ENCODE assay signal across 12 mouse cellular contexts in genomic region chr10:118050152-118050641, GRCm38 (mm10).
DNase-seq lines count a peak whose midpoint lies in the region; ATAC-seq and TF ChIP-seq lines count a peak whose summit lies in the region.
"Had no signal": no experiment of that assay in that cellular context is flagged by ENCODE, and none has a peak within 500 bp of the region (broad histone marks: within the 10 kb centered on the region; RNA-seq: fewer than 3 reads in every experiment).

No protein-coding gene starts in this region.

- WGBS in heart, embryonic 16.5 days, result 71% methylated on average over 5 of the region's 5 CpGs
- 88% methylated on average over 5 of the region's 5 CpGs for WGBS in forebrain, embryonic 15.5 days

- H3K79me2 ChIP-seq in MEL (ENCODE audit: control insufficient read depth, insufficient read depth, low read length, poor library complexity), result no peaks in the 10 kb centered on the region

- TF ChIP-seq RAD21 in MEL (IDR thresholded peaks at IDR 0.05; ENCODE audit: low read depth, low read length), result no peak; the same call in 1 of the 2 replicates

- no peaks in the 10 kb centered on the region for H3K27me3 ChIP-seq in heart, embryonic 16.5 days (ENCODE audit: control insufficient read depth, insufficient read depth, low read length)
- no peaks in the 10 kb centered on the region for H3K27me3 ChIP-seq in MEL (ENCODE audit: control insufficient read depth in 1 of 2, insufficient read depth in 2 of 2, low read length in 2 of 2)
- no peaks in the 10 kb centered on the region for H3K27me3 ChIP-seq in forebrain, embryonic 15.5 days
- H3K27me3 ChIP-seq: heart, embryonic 15.5 days; lung, embryonic 15.5 days had no signal

- no peak for TF ChIP-seq POLR2A in MEL (IDR thresholded peaks at IDR 0.05; ENCODE audit: control insufficient read depth in 1 of 2, insufficient read depth in 1 of 2, low read depth in 1 of 2, low read length in 2 of 2, poor library complexity in 1 of 2)

- no peaks in the 10 kb centered on the region for H3K4me1 ChIP-seq in heart, embryonic 16.5 days (ENCODE audit: control insufficient read depth, insufficient read depth, low read length)
- H3K4me1 ChIP-seq in MEL (ENCODE audit: control insufficient read depth in 1 of 2, insufficient read depth in 2 of 2, low read length in 2 of 2), result peaks cover 3 to 25% of the 10 kb centered on the region in 2 experiments; a peak in 2 of 4 replicates
- no peaks in the 10 kb centered on the region for H3K4me1 ChIP-seq in forebrain, embryonic 15.5 days

- TF ChIP-seq CTCF in MEL (IDR thresholded peaks at IDR 0.05 in 2 of 3, conservative IDR thresholded peaks at IDR 0.05 in 1 of 3; ENCODE audit: control insufficient read depth in 1 of 3, insufficient read depth in 1 of 3, low read depth in 2 of 3, low read length in 3 of 3, poor library complexity in 1 of 3, severe bottlenecking in 1 of 3), result no peak

- TF ChIP-seq EP300 in MEL (IDR thresholded peaks at IDR 0.05; ENCODE audit: low read depth in 1 of 2, low read length in 2 of 2), result peak; percentile 75 to 85

- no peak for DNase-seq in heart, postnatal 36 days
- peak; percentile 88 for DNase-seq in MEL (ENCODE audit: low read depth, low spot score)
- peak; percentile 54 for DNase-seq in naive thymus-derived CD4-positive, alpha-beta T cell, adult 2 months (ENCODE audit: low read depth)
- DNase-seq in thymus, postnatal 4 days, result no peak
- no peak for DNase-seq in right cerebral cortex, adult 18-20 months
- DNase-seq: cerebellum, adult 9-11 months had no signal

- intact Hi-C loops in heart, postnatal 36 days (cut with DNase I), result loop anchor here (5.0 kb wide), 1 partner anchor 258 kb away; the partner anchor contains the start of gene Nup107

- no peak overlapping the region for H3K4me3 ChIP-seq in heart, embryonic 16.5 days (ENCODE audit: low read length)
- peak overlapping the region; percentile 28 to 37; a peak in 3 of 4 replicates for H3K4me3 ChIP-seq in MEL (ENCODE audit: control insufficient read depth in 1 of 2, insufficient read depth in 1 of 2, low read depth in 2 of 2, low read length in 2 of 2)
- no peak overlapping the region for H3K4me3 ChIP-seq in forebrain, embryonic 15.5 days
- H3K4me3 ChIP-seq: heart, embryonic 15.5 days; lung, embryonic 15.5 days had no signal

- no peaks in the 10 kb centered on the region; the same call in 1 of the 2 replicates for H3K9me3 ChIP-seq in heart, embryonic 16.5 days (replicated peaks; ENCODE audit: control insufficient read depth, low read length)
- no peaks in the 10 kb centered on the region for H3K9me3 ChIP-seq in MEL (replicated peaks; ENCODE audit: insufficient read depth, low read length)
- no peaks in the 10 kb centered on the region; the same call in 1 of the 2 replicates for H3K9me3 ChIP-seq in forebrain, embryonic 15.5 days
- H3K9me3 ChIP-seq: heart, embryonic 15.5 days; lung, embryonic 15.5 days had no signal

- no peaks in the 10 kb centered on the region for H3K36me3 ChIP-seq in heart, embryonic 16.5 days (ENCODE audit: control insufficient read depth, insufficient read depth)
- H3K36me3 ChIP-seq in MEL (ENCODE audit: control insufficient read depth in 1 of 2, insufficient read depth in 2 of 2, low read length in 2 of 2), result peaks cover 0 to 17% of the 10 kb centered on the region in 2 experiments; a peak in 2 of 4 replicates
- no peaks in the 10 kb centered on the region for H3K36me3 ChIP-seq in forebrain, embryonic 15.5 days
- H3K36me3 ChIP-seq: G1E; heart, embryonic 15.5 days; lung, embryonic 15.5 days had no signal

- no peak overlapping the region for H3K27ac ChIP-seq in heart, embryonic 16.5 days (ENCODE audit: low read length)
- H3K27ac ChIP-seq in MEL (ENCODE audit: control insufficient read depth, low read depth, low read length), result peak overlapping the region; percentile 97
- H3K27ac ChIP-seq in forebrain, embryonic 15.5 days (replicated peaks), result no peak overlapping the region
- H3K27ac ChIP-seq: lung, embryonic 15.5 days had no signal

- no peak overlapping the region for H3K9ac ChIP-seq in heart, embryonic 16.5 days (ENCODE audit: low read length)
- peak overlapping the region; percentile 41 for H3K9ac ChIP-seq in MEL (ENCODE audit: control insufficient read depth, low read depth, low read length, poor library complexity, severe bottlenecking)
- H3K9ac ChIP-seq in forebrain, embryonic 15.5 days (replicated peaks), result no peak overlapping the region
- H3K9ac ChIP-seq: heart, embryonic 15.5 days; lung, embryonic 15.5 days had no signal

- H3K4me2 ChIP-seq in heart, embryonic 16.5 days (ENCODE audit: low read depth, low read length), result no peak overlapping the region
- H3K4me2 ChIP-seq in forebrain, embryonic 15.5 days (replicated peaks), result no peak overlapping the region
- H3K4me2 ChIP-seq: heart, embryonic 15.5 days; lung, embryonic 15.5 days had no signal

- 0 out of 2 replicates have a peak, but pooled peaks have one; percentile 12 for ATAC-seq in heart, embryonic 16.5 days (replicated peaks; ENCODE audit: extremely low read depth, insufficient read depth, low FRiP score)
- ATAC-seq in inflammation-experienced regulatory T-cells, adult 6 months, result peak; percentile 84
- no peak for ATAC-seq in forebrain, embryonic 15.5 days (replicated peaks)

TF ChIP-seq in MEL, 35 proteins besides CTCF, POLR2A, EP300 and RAD21:
- TF ChIP-seq JUND (IDR thresholded peaks at IDR 0.05; ENCODE audit: low read depth, low read length) (0 out of 2 replicates have a peak, but pooled peaks have one; percentile 30), ZC3H11A (IDR thresholded peaks at IDR 0.05; ENCODE audit: low read depth, low read length) (no peak), NRF1 (IDR thresholded peaks at IDR 0.05; ENCODE audit: insufficient read depth, low read depth, low read length, poor library complexity, severe bottlenecking) (no peak), POLR2AphosphoS5 (IDR thresholded peaks at IDR 0.05; ENCODE audit: borderline replicate concordance, low read depth, low read length) (no peak), GABPA (IDR thresholded peaks at IDR 0.05; ENCODE audit: low read depth, low read length) (no peak), SIN3A (IDR thresholded peaks at IDR 0.05; ENCODE audit: low read length) (peak; percentile 41; the same call in 1 of the 2 replicates), MAX (IDR thresholded peaks at IDR 0.05; ENCODE audit: low read length) (no peak), TAL1 (IDR thresholded peaks at IDR 0.05; ENCODE audit: low read length) (peak; percentile 60), KAT2A (conservative IDR thresholded peaks at IDR 0.05; ENCODE audit: low read depth, low read length) (no peak), MYC (IDR thresholded peaks at IDR 0.05; ENCODE audit: low read depth, low read length) (0 out of 2 replicates have a peak, but pooled peaks have one; percentile 18), MYB (IDR thresholded peaks at IDR 0.05; ENCODE audit: low read depth, low read length) (no peak), NELFE (IDR thresholded peaks at IDR 0.05; ENCODE audit: low read depth, low read length) (no peak), E2F4 (IDR thresholded peaks at IDR 0.05; ENCODE audit: borderline replicate concordance, low read depth, low read length) (no peak), TBP (IDR thresholded peaks at IDR 0.05; ENCODE audit: low read depth, low read length) (0 out of 2 replicates have a peak, but pooled peaks have one; percentile 23), CHD2 (IDR thresholded peaks at IDR 0.05; ENCODE audit: low read length) (no peak), TCF12 (IDR thresholded peaks at IDR 0.05; ENCODE audit: low read depth, low read length) (peak; percentile 52), BHLHE40 (IDR thresholded peaks at IDR 0.05; ENCODE audit: borderline replicate concordance, low read depth, low read length) (peak; percentile 23; the same call in 1 of the 2 replicates), ZMIZ1 (IDR thresholded peaks at IDR 0.05; ENCODE audit: low read depth, low read length) (no peak), MAZ (IDR thresholded peaks at IDR 0.05; ENCODE audit: low read depth, low read length) (peak; percentile 70; the same call in 1 of the 2 replicates), ZNF384 (IDR thresholded peaks at IDR 0.05; ENCODE audit: low read depth, low read length) (no peak), USF1 (IDR thresholded peaks at IDR 0.05; ENCODE audit: low read depth, low read length) (no peak), ZKSCAN1 (IDR thresholded peaks at IDR 0.05; ENCODE audit: low read depth, low read length) (no peak), POLR2AphosphoS2 (IDR thresholded peaks at IDR 0.05; ENCODE audit: low read length) (no peak), USF2 (IDR thresholded peaks at IDR 0.05; ENCODE audit: borderline replicate concordance in 1 of 2, insufficient read depth in 1 of 2, low read depth in 1 of 2, low read length in 2 of 2) (no peak), UBTF (IDR thresholded peaks at IDR 0.05; ENCODE audit: borderline replicate concordance, insufficient read depth, low read depth, low read length) (no peak), CHD1 (IDR thresholded peaks at IDR 0.05; ENCODE audit: low read depth, low read length) (no peak), MAFK (IDR thresholded peaks at IDR 0.05; ENCODE audit: borderline replicate concordance, low read depth, low read length) (peak; percentile 83), MEF2A (IDR thresholded peaks at IDR 0.05; ENCODE audit: extremely low read depth, insufficient replicate concordance, low read depth, low read length, poor library complexity, severe bottlenecking) (no peak), SMC3 (IDR thresholded peaks at IDR 0.05; ENCODE audit: low read depth, low read length) (no peak), ELF1 (IDR thresholded peaks at IDR 0.05; ENCODE audit: low read depth, low read length) (no peak), MXI1 (IDR thresholded peaks at IDR 0.05; ENCODE audit: low read depth, low read length) (no peak), RCOR1 (IDR thresholded peaks at IDR 0.05; ENCODE audit: low read depth, low read length) (peak; percentile 77), ETS1 (IDR thresholded peaks at IDR 0.05; ENCODE audit: low read depth, low read length) (peak; percentile 72; the same call in 1 of the 2 replicates), HCFC1 (IDR thresholded peaks at IDR 0.05; ENCODE audit: low read depth, low read length) (no peak), GATA1 (IDR thresholded peaks at IDR 0.05; ENCODE audit: low read depth, low read length) (peak; percentile 85)

Comparison
In these comparisons a context has a peak if more than half of its experiments do, and no peak if none do; other contexts are left out.
1. H3K4me3 ChIP-seq: peak in MEL (2 of 2); none in heart, embryonic 16.5 days (single experiment) and forebrain, embryonic 15.5 days (single experiment).
2. DNase-seq: peak in MEL (single experiment) and naive thymus-derived CD4-positive, alpha-beta T cell, adult 2 months (single experiment); none in heart, postnatal 36 days (0 of 2), thymus, postnatal 4 days (single experiment) and right cerebral cortex, adult 18-20 months (single experiment).